Mouse (Mus musculus): Measurements from ENCODE around the gene Rnls. TPM values are rescaled to one million over a fixed set of nuclear protein-coding genes. Genes with fewer than 3 reads are reported as not detected.

Gene Rnls
- polyA plus RNA-seq, 1 experiment from 2014 or later: 8.0 TPM

DNA sequence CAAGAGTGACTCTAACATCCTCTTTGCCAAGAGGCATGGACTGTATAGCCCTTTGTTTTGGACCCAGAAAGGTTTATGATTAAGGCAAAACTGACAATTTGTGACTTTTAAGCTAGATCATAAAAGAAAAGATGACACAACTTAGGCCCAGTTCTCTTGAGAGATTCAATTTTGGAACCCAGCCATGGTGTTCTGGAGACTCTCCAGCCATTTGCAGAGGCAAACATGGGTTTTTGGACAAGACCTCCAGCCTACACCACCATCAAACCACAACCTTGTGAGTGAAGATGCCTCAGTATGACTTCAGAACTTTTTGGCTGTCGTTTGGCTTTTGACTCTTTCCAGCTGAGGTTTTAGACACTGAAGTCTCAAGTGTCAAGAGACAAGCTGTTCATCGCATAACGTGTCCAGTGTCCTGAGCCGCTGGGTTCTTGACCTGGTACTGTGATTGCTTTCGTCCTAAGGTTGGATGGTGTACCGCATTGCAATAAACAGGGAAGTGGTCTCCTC is 174.2 kb downstream of the Rnls start:
- Histone ChIP-seq H3K27ac (no peak overlapping the region), H3K9ac (no peak overlapping the region)

DNA sequence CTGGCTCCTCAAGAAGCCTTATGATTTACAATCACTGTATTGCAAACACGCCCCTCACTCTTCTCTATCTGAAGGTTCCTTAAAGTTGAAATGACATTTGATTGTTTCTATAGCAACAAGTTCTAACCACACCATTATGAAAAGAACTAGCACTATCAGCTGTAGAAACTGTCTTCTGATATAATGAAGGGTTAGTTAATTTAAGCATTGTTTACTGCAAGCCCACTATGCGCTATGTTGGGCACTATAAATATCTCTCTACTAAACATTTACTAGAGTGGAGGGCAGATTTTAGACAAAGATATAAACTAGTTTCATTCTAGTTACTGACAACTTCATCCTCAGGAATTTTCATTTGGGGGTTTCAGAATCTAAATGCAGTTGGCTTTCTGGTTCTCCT is 182.4 kb downstream of the Rnls start:
- no peak overlapping the region for H3K4me3 ChIP-seq
- ATAC-seq: no peak
- no peaks in the 10 kb centered on the region for H3K36me3 ChIP-seq (ENCODE audit: poor library complexity, severe bottlenecking)
- no peak overlapping the region for H3K4me2 ChIP-seq
- no peak overlapping the region for H3K27ac ChIP-seq
- no peaks in the 10 kb centered on the region for H3K4me1 ChIP-seq
- H3K27me3 ChIP-seq: no peaks in the 10 kb centered on the region
- no peak overlapping the region for H3K9ac ChIP-seq
- 93% methylated on average over 2 of the region's 2 CpGs for whole genome bisulfite sequencing
- no peaks in the 10 kb centered on the region for H3K9me3 ChIP-seq (replicated peaks)

More for the DNA sequence above, 174.2 kb downstream of the Rnls start:
- ATAC-seq: no peak
- no peak overlapping the region for H3K4me2 ChIP-seq
- WGBS: 94% methylated on average over 6 of the region's 6 CpGs
- no peak overlapping the region for H3K4me3 ChIP-seq
- H3K27me3 ChIP-seq: no peaks in the 10 kb centered on the region
- H3K9me3 ChIP-seq (replicated peaks): no peaks in the 10 kb centered on the region
- H3K36me3 ChIP-seq (ENCODE audit: poor library complexity, severe bottlenecking): no peaks in the 10 kb centered on the region
- H3K4me1 ChIP-seq: peaks cover 5% of the 10 kb centered on the region; the same call in 1 of the 2 replicates

DNA sequence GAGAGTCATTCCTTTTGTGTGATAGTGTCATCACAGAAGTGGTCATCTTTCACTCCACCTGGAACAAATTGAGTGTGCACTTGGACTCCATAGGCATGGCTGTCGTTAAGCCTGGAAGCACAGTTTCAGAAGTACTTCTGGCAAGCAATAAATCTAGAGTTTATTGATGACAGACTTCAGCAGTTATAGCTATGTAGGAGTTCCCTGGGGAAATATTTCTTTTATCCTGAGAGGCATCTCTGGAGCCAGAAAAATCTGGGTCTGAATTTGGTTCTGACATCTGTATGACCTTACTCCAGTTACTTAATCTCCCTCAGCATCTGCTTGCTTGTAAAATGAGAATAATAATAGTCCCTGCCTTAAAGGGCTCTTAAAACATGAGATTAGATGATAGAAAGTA is 184.1 kb downstream of the Rnls start:
- no peak overlapping the region for H3K27ac ChIP-seq
- H3K9ac ChIP-seq: no peak overlapping the region
- no peaks in the 10 kb centered on the region for H3K27me3 ChIP-seq
- no peak overlapping the region for H3K4me2 ChIP-seq
- H3K36me3 ChIP-seq (ENCODE audit: poor library complexity, severe bottlenecking): no peaks in the 10 kb centered on the region
- no peaks in the 10 kb centered on the region for H3K4me1 ChIP-seq
- H3K4me3 ChIP-seq: no peak overlapping the region
- WGBS: 89% methylated on average over 1 of the region's 1 CpGs
- H3K9me3 ChIP-seq (replicated peaks): no peaks in the 10 kb centered on the region
- no peak for ATAC-seq

DNA sequence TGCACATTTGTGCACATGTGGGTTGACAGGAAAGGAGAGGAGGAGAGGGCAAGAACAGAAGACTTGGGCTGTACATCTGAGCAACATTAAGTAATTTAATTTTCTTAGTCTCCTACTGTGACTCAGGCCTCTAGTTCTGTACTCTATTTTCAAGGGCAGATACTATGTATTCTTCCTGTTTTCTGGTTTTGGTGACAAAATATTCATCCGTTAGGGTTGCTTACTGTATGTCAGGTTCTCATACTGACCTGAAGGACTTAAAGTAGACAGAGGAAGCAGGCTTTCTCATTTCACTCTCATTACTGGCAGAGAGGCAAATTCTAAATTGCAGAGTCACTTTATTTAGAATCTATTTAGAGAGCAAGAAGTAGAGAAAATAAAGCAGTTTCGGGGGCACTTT is 186.7 kb downstream of the Rnls start:
- Histone ChIP-seq H3K4me3 (no peak overlapping the region), H3K27ac (no peak overlapping the region), H3K9me3 (replicated peaks) (no peaks in the 10 kb centered on the region), H3K4me2 (no peak overlapping the region), H3K27me3 (no peaks in the 10 kb centered on the region), H3K4me1 (no peaks in the 10 kb centered on the region), H3K9ac (no peak overlapping the region), H3K36me3 (ENCODE audit: poor library complexity, severe bottlenecking) (no peaks in the 10 kb centered on the region)
- WGBS: 91% methylated on average over 2 of the region's 2 CpGs
- no peak for ATAC-seq

DNA sequence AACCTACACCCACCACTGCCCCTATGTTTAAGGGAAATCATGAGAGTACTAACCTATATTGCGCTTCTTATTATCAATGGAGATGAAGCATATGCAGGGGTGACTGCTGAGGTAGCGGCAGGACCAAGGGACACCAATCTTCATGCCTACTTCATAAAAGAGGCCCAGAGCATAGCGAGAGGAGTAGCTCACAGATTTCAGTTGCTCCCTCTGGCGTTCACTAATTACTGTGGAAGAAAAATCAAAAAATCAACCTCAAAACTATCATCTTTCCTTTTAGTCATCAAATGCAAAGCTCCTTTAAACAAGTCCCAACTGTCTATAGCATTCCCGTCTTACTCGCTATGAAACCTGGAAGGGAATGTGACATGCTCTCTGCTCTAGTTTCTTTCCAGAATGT is 189.7 kb downstream of the Rnls start:
- Histone ChIP-seq H3K27me3 (no peaks in the 10 kb centered on the region), H3K27ac (no peak overlapping the region), H3K9me3 (replicated peaks) (no peaks in the 10 kb centered on the region), H3K4me3 (no peak overlapping the region), H3K9ac (no peak overlapping the region), H3K4me2 (no peak overlapping the region), H3K4me1 (no peaks in the 10 kb centered on the region), H3K36me3 (ENCODE audit: poor library complexity, severe bottlenecking) (no peaks in the 10 kb centered on the region)
- ATAC-seq: no peak
- WGBS: 89% methylated on average over 6 of the region's 6 CpGs

DNA sequence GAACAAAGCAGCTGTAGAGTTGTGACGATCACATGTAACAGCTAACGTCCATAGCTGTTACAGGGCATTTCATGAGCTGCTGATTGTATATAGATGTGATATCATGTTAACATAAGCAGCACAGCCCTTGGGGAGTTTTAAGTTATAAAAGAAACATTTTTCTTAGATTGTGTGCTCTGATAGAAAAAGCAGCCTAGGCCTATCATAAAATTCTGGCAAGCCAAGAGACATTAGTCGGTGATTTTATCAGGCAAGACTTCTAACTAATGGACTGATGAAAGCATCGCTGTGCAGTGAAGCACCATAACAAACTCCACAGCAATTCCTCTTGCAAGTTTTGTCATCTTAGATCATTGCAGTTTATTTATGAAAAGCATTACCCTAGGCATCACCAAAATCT is 190.9 kb downstream of the Rnls start:
- H3K9me3 ChIP-seq (replicated peaks): no peaks in the 10 kb centered on the region
- H3K9ac ChIP-seq: no peak overlapping the region
- no peaks in the 10 kb centered on the region for H3K4me1 ChIP-seq
- H3K27me3 ChIP-seq: no peaks in the 10 kb centered on the region
- H3K4me3 ChIP-seq: no peak overlapping the region
- no peak overlapping the region for H3K27ac ChIP-seq
- no peak overlapping the region for H3K4me2 ChIP-seq
- WGBS: 87% methylated on average over 4 of the region's 4 CpGs
- ATAC-seq: no peak
- H3K36me3 ChIP-seq (ENCODE audit: poor library complexity, severe bottlenecking): no peaks in the 10 kb centered on the region

DNA sequence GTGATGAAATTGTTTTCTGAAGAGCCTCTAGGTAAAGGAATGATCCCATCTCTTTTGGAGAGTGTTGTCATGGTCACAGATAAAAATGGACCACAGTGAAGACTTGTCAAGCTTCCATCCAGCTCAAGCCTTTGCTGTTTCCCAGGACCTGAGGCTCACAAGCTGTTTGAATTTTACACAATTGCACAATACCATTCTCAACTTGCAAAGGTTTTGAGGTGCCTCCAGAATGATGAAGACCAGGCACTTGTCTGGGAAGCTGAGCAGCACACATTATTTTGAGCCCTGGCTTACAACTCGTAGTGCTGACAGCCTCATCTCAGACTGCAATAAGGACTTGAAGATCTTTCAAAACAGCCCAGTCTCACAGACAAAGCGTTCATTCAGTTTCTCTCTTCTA is 200.0 kb downstream of the Rnls start:
- Histone ChIP-seq H3K4me2 (no peak overlapping the region), H3K27ac (no peak overlapping the region)
- 59% methylated on average over 2 of the region's 2 CpGs for WGBS

DNA sequence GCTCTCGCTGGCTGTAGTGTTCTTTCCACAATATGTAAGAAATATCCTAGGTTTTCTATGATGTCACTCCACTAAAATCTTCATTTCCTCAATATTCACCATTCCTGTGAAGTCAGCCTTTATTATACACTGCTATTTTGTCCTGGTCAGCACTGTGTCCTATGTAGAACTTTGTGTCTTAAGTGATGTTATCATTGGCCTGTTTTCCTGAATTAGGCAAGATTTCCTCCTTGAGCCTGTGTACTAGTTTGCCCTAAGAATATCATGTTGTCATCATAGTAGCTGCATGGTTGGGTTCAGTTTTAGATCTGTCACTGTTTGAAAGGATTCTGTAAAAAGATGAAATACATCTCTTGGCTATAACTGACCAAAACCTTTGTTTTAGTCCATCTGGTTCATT is 203.3 kb downstream of the Rnls start:
- Histone ChIP-seq H3K4me3 (no peak overlapping the region), H3K36me3 (ENCODE audit: poor library complexity, severe bottlenecking) (no peaks in the 10 kb centered on the region), H3K27ac (no peak overlapping the region), H3K9ac (no peak overlapping the region), H3K4me1 (no peaks in the 10 kb centered on the region), H3K27me3 (no peaks in the 10 kb centered on the region), H3K4me2 (no peak overlapping the region), H3K9me3 (replicated peaks) (no peaks in the 10 kb centered on the region)
- ATAC-seq: no peak
- 90% methylated on average over 1 of the region's 1 CpGs for WGBS

More for the DNA sequence above, 200.0 kb downstream of the Rnls start:
- H3K9ac ChIP-seq: no peak overlapping the region
- H3K4me3 ChIP-seq: no peak overlapping the region
- no peaks in the 10 kb centered on the region for H3K4me1 ChIP-seq
- no peaks in the 10 kb centered on the region for H3K9me3 ChIP-seq (replicated peaks)
- no peaks in the 10 kb centered on the region for H3K27me3 ChIP-seq
- H3K36me3 ChIP-seq (ENCODE audit: poor library complexity, severe bottlenecking): no peaks in the 10 kb centered on the region
- no peak for ATAC-seq

DNA sequence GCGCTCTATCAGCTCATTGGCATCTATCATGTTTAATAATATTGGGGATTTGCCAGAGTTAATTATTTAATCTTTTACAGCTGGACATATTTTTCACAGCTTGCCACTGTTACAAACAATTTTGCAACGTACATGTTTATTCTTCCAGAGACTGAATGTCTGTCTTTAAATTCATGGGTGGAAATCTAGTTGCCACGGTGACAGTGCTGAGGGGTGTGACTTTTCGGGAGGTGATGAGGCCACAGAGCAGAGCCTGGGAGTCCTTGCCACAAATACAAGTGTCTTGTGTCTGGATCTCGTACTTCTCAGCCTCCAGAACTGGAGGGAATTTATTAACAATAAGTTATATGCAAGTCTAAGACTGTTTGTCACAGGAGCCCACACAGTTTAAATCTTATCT is 212.5 kb downstream of the Rnls start:
- 76% methylated on average over 5 of the region's 5 CpGs for WGBS
- no peaks in the 10 kb centered on the region for H3K36me3 ChIP-seq (ENCODE audit: poor library complexity, severe bottlenecking)

DNA sequence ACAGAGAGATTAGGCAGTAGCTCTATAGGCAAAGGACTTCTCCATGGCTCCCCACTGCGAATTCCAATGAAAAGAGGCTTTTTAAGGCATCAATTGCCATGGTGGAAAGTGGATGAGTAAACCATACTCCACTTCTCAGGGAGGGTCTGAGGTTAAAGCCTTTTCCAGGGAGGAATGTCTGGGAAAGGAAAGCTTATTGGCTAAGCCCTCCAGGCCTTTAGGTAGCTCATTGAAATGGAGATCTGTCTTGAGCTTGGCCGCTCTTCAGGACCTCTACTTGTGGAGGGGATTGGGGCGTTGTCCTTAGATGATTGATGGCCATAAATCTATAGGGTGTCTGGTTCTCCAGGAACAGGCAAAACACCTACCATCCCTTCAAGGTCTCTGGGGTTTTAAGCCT is 213.2 kb downstream of the Rnls start:
- Histone ChIP-seq H3K9me3 (replicated peaks) (no peaks in the 10 kb centered on the region), H3K9ac (no peak overlapping the region), H3K4me2 (no peak overlapping the region), H3K36me3 (ENCODE audit: poor library complexity, severe bottlenecking) (no peaks in the 10 kb centered on the region), H3K4me3 (no peak overlapping the region), H3K27ac (no peak overlapping the region), H3K4me1 (no peaks in the 10 kb centered on the region), H3K27me3 (no peaks in the 10 kb centered on the region)
- ATAC-seq: no peak
- WGBS: 36% methylated on average over 3 of the region's 3 CpGs

More for the DNA sequence above, 212.5 kb downstream of the Rnls start:
- Histone ChIP-seq H3K27ac (no peak overlapping the region), H3K27me3 (no peaks in the 10 kb centered on the region), H3K9me3 (replicated peaks) (no peaks in the 10 kb centered on the region), H3K4me3 (no peak overlapping the region), H3K4me2 (no peak overlapping the region), H3K4me1 (no peaks in the 10 kb centered on the region), H3K9ac (no peak overlapping the region)
- no peak for ATAC-seq

DNA sequence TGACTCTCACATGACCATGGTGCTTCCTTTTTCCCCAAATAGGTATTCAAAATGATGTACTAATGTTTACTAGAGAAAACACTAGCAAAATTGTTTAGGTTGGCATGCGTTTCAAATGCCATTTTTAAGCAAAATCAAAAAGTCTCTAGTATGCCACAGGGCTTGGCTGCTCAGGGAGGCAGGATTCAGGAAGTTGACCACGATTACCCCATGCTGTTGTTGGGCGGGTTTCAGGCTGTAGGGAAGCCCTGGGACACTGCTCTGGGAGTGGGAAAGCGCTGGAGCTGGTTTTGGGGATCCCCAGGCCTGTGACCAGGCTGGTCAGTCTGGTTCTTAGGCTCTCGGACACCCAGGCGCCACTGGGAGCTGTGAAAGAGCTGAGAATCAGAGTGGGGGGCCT is 213.7 kb downstream of the Rnls start:
- H3K27me3 ChIP-seq: no peaks in the 10 kb centered on the region
- no peak for ATAC-seq
- H3K36me3 ChIP-seq (ENCODE audit: poor library complexity, severe bottlenecking): no peaks in the 10 kb centered on the region
- no peak overlapping the region for H3K4me3 ChIP-seq
- no peaks in the 10 kb centered on the region for H3K4me1 ChIP-seq
- H3K9me3 ChIP-seq (replicated peaks): no peaks in the 10 kb centered on the region
- H3K9ac ChIP-seq: no peak overlapping the region
- H3K27ac ChIP-seq: no peak overlapping the region
- WGBS: 35% methylated on average over 6 of the region's 6 CpGs
- H3K4me2 ChIP-seq: no peak overlapping the region

DNA sequence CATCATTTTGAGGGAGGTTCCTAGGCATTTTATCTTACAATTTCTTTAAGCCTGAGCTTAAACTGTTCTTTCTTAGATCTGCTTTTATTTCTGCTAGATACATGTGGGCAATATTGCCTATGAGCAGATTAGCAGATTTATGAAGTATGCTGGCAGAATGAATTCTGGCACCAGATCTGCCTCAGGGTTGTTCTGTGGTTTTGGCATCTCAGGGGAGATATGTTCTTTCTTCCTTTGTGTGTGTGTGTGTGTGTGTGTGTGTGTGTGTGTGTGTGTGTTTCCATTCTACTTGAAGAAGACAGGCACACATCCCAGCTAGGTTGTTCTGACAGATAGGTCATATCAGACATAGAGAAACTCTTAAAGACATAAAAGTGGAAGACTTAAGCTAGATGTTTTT is 218.1 kb downstream of the Rnls start:
- Histone ChIP-seq H3K4me2 (no peak overlapping the region), H3K27me3 (no peaks in the 10 kb centered on the region), H3K4me3 (no peak overlapping the region), H3K9ac (no peak overlapping the region), H3K27ac (no peak overlapping the region), H3K9me3 (replicated peaks) (no peaks in the 10 kb centered on the region), H3K4me1 (no peaks in the 10 kb centered on the region), H3K36me3 (ENCODE audit: poor library complexity, severe bottlenecking) (no peaks in the 10 kb centered on the region)
- ATAC-seq: no peak

DNA sequence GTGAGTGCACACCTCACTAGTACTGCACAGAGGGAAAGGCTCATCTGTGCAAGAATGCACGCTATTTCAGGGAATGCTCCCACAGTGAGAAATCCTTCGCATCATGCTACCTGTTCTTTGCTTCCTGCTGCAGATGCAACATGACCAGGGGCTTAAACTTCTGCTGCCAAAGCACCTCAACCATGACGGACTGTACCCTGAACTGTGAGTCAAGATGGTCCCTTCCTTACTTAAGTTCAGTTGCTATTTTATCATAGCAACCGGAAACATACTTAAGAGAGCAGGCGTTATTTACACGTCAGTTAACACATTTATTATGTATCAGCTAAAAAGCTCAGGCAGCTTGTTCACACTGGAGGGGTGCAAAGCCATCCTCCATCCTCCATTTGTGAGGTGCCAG is 222.2 kb downstream of the Rnls start:
- no peak for ATAC-seq
- no peak overlapping the region for H3K4me2 ChIP-seq
- H3K9ac ChIP-seq: no peak overlapping the region

More for the DNA sequence above, 222.2 kb downstream of the Rnls start:
- 75% methylated on average over 6 of the region's 6 CpGs for WGBS
- Histone ChIP-seq H3K9me3 (replicated peaks) (no peaks in the 10 kb centered on the region), H3K4me1 (no peaks in the 10 kb centered on the region), H3K36me3 (ENCODE audit: poor library complexity, severe bottlenecking) (no peaks in the 10 kb centered on the region), H3K4me3 (no peak overlapping the region), H3K27ac (no peak overlapping the region), H3K27me3 (no peaks in the 10 kb centered on the region)
